Mouse (Mus musculus) testis, adult 2 months (tissue): ENCODE data around the gene Cptp. TPM values are rescaled to one million over a fixed set of nuclear protein-coding genes. Genes with fewer than 3 reads are reported as not detected.

Experiments
- H3K27ac ChIP-seq: fragments of 200-500 bp; 2 replicates; pipeline ENCODE4 v1.5.1; 2012; ENCODE audit warnings: low read depth, low read length; ENCODE audit not compliant: control insufficient read depth, insufficient read depth
- H3K27me3 ChIP-seq: fragments of 200-500 bp; 2 replicates; pipeline ENCODE4 v1.6.1; 2012; ENCODE audit warnings: mild to moderate bottlenecking, low read length, moderate library complexity; ENCODE audit not compliant: control insufficient read depth, insufficient read depth
- H3K36me3 ChIP-seq: fragments of 200-500 bp; 2 replicates; pipeline ENCODE4 v1.6.1; 2012; ENCODE audit warnings: mild to moderate bottlenecking, low read length; ENCODE audit not compliant: control insufficient read depth, insufficient read depth
- H3K4me1 ChIP-seq: fragments of 200-500 bp; 2 replicates; pipeline ENCODE4 v1.6.1; 2012; ENCODE audit warnings: low read length; ENCODE audit not compliant: control insufficient read depth, insufficient read depth
- H3K4me3 ChIP-seq: fragments of 200-500 bp; 2 replicates; pipeline ENCODE4 v1.5.1; 2012; ENCODE audit warnings: low read depth, mild to moderate bottlenecking, low read length, moderate library complexity, mixed read lengths; ENCODE audit not compliant: control insufficient read depth
- CTCF ChIP-seq: fragments of 200-500 bp; IDR thresholded peaks from 2 replicates; pipeline ENCODE4 v1.5.1; 2012; ENCODE audit warnings: low read depth, mild to moderate bottlenecking, inconsistent platforms, low read length, moderate library complexity; ENCODE audit not compliant: control insufficient read depth, insufficient read depth, insufficient replicate concordance
- POLR2A ChIP-seq: fragments of 200-500 bp; IDR thresholded peaks from 2 replicates; pipeline ENCODE4 v1.6.1; 2012; ENCODE audit warnings: low read depth, mild to moderate bottlenecking, inconsistent platforms, low read length, moderate library complexity; ENCODE audit not compliant: control insufficient read depth
- polyA plus RNA-seq: library from polyadenylated mRNA; depleted of rRNA; stranded (reverse); fragments of >200 nt; gene quantifications from 2 replicates; pipeline ENCODE4 v1.2.3, GENCODE M21; 2012

The Cptp gene
- polyA plus RNA-seq, 1 experiment, result 223 TPM

DNA sequence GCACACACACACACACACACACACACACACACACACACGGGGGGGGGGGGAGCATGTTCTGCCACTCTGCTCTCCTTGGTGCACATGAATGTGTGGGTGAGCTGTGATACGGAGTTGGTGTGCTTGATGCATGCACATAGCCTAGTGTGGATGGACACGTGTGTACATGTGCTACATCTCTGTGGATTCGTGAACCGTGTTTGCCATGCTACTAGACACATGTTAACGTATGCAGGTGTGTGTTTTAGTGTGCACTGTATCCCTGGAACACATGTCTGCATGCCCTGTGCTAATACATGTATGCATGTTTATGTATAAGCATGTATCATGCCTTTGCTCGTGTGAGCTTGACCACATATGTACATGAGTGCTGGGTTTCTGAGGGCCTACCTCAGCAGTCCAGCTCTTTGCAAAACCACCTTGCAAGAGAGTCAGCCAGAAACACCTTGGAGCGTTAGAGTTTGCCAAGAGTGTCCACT, 24.0 kb upstream of the Cptp start:
- no peak overlapping the region for H3K27ac ChIP-seq
- no peaks in the 10 kb centered on the region for H3K27me3 ChIP-seq
- no peaks in the 10 kb centered on the region; the same call in 1 of the 2 replicates for H3K36me3 ChIP-seq
- no peak overlapping the region for H3K4me3 ChIP-seq
- H3K4me1 ChIP-seq, result peaks cover 22% of the 10 kb centered on the region
- TF ChIP-seq POLR2A (no peak), CTCF (no peak)

- H3K27ac ChIP-seq, result no peak overlapping the region
- TF ChIP-seq POLR2A, result no peak
- TF ChIP-seq CTCF, result no peak
- peaks cover 22% of the 10 kb centered on the region for H3K4me1 ChIP-seq
- H3K27me3 ChIP-seq, result no peaks in the 10 kb centered on the region
- no peaks in the 10 kb centered on the region; the same call in 1 of the 2 replicates for H3K36me3 ChIP-seq
- H3K4me3 ChIP-seq, result peak overlapping the region; percentile 96
These were observed 23.4 kb upstream of the Cptp start for GRCm38 (mm10) chr4:155892438-155893211.

DNA sequence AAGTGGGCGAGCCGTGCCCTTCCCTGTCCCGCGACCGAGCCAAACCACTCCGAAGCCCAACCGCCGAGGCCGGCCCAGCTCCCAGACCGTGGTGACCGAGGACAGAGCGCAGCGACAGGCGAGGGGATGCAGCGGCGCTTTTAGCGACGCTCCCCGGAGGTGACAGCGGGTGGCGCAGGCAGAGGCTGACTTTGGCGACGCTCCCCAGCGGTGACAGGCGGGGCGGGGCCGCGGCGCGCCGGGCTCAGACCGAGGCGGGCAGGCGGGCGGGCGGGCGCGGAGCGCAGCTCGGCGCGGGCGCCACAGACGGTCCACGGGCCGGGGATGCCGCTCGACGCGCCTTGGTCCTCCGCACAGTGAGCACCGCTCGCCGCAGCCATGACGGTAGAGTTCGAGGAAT, 22.8 kb upstream of the Cptp start:
- peak overlapping the region; percentile 96 for H3K27ac ChIP-seq
- H3K27me3 ChIP-seq, result no peaks in the 10 kb centered on the region
- H3K36me3 ChIP-seq, result no peaks in the 10 kb centered on the region; the same call in 1 of the 2 replicates
- TF ChIP-seq CTCF (no peak), POLR2A (no peak)
- H3K4me1 ChIP-seq, result peaks cover 22% of the 10 kb centered on the region
- H3K4me3 ChIP-seq, result peak overlapping the region; percentile 96

- TF ChIP-seq POLR2A, result peak; percentile 37; the same call in 1 of the 2 replicates
- TF ChIP-seq CTCF, result no peak
- H3K4me1 ChIP-seq, result peaks cover 22% of the 10 kb centered on the region
- H3K4me3 ChIP-seq, result peak within 1 kb of the TSS; percentile 96
- H3K36me3 ChIP-seq, result no peaks in the 10 kb centered on the region; the same call in 1 of the 2 replicates
- peak within 1 kb of the TSS; percentile 96 for H3K27ac ChIP-seq
- H3K27me3 ChIP-seq, result no peaks in the 10 kb centered on the region
These were observed 22.3 kb upstream of the Cptp start, which contains the start of the genes Pusl1 and Acap3 for GRCm38 (mm10) chr4:155891551-155892001. Gene Pusl1, minus strand, starts transcription at chr4:155891781. Gene Acap3, plus strand, starts transcription at chr4:155891822.

DNA sequence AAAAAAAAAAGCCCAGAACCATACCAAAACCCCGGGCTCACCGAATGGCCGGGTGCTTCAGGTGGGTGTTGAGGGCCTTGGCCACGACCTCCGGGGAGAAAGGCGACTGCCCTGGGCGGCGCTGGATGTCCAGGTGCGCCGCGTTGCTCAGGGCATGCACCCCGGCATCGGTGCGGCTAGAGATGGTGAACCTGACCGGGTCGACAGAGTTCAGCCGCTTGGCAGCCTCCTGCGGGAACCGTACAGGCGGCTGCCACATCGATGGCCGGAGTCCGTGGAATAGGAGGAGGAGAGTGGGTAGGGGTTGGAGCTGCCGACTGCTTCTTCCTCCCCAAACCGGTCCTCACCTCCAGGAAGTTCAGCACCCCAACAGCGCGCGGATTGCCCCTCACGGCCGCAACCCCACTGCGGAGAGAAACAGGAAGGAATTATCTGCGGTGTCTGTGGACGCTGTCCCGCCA, 21.8 kb upstream of the Cptp start:
- peaks cover 22% of the 10 kb centered on the region for H3K4me1 ChIP-seq
- H3K27ac ChIP-seq, result peak overlapping the region; percentile 41; the same call in 1 of the 2 replicates
- no peaks in the 10 kb centered on the region for H3K27me3 ChIP-seq
- peak overlapping the region; percentile 96 for H3K4me3 ChIP-seq
- H3K36me3 ChIP-seq, result no peaks in the 10 kb centered on the region; the same call in 1 of the 2 replicates
- no peak for TF ChIP-seq POLR2A
- TF ChIP-seq CTCF, result no peak

GRCm38 (mm10) chr4:155889316-155889715, 20.1 kb upstream of the Cptp start:
- H3K27me3 ChIP-seq, result no peaks in the 10 kb centered on the region
- no peak for TF ChIP-seq POLR2A
- TF ChIP-seq CTCF, result no peak
- no peak overlapping the region for H3K4me3 ChIP-seq
- no peak overlapping the region for H3K27ac ChIP-seq
- H3K36me3 ChIP-seq, result peaks cover 1% of the 10 kb centered on the region; the same call in 1 of the 2 replicates
- peaks cover 19% of the 10 kb centered on the region for H3K4me1 ChIP-seq

- TF ChIP-seq CTCF (no peak), POLR2A (no peak)
- Histone ChIP-seq H3K27me3 (no peaks in the 10 kb centered on the region), H3K27ac (no peak overlapping the region), H3K4me3 (no peak overlapping the region), H3K4me1 (peaks cover 18% of the 10 kb centered on the region), H3K36me3 (peaks cover 1% of the 10 kb centered on the region; the same call in 1 of the 2 replicates)
These were observed 18.9 kb upstream of the Cptp start for GRCm38 (mm10) chr4:155888181-155888580.
